Mouse (Mus musculus): ENCODE measurements around the gene Lancl1.

Lancl1 gene

DNA sequence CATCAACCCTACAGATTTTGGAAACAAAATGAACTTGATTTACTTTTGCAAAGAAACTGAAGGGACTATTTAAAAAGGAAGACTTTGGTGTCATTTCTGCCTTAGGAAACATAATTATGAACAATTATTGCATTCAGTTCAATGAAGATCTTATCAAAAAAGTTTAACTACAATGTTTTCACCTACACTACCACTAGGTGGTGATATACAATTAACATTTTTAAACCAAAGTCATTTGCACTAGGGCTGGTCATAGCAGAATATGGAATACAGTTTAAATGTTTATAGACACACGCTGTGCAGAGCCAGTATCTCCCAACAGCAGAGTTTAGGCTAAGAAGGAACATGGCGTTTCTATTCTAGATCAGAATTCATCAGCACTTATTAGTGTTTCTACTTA is 24.5 kb downstream of the Lancl1 start:
- DNase-seq = no peak

DNA sequence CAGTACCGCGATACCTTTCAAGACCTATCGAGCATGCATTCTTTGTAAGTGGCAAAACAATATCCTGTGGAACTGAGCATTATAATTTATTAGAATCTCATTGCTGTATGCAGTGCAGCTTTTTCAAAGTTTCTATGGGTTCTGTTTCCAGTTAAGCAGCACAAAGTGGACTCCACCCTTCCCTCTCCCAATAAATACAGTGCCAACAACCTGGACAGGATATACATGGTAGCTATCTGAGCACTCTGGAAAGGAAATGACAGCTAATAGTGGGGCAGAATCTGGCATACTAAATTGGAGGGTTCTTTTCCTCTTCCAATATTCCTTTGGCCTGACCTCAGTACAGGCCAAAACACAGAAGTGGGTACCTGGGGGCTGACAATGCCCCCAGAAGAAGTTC is 28.2 kb downstream of the Lancl1 start:
- no peak for DNase-seq

DNA sequence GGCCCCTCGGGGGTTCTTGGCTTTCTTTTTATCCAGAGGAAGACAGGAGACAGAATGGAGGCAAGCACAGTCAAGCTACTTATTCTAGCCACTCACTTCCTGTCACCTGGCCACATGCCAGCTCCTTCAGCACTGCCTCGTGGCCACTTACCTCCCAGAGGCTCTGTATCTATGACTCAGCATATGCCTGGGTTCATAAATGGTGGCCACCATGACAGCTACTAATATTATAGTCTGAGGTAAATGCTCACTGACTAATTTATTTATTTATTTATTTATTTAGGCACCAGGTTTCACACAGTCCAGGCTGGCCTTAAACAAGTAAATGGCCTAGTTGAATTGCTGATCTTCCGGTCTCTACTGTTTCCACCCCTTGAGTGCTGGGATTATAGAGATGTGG is 35.0 kb downstream of the Lancl1 start:
- peak; percentile 19 for DNase-seq

DNA sequence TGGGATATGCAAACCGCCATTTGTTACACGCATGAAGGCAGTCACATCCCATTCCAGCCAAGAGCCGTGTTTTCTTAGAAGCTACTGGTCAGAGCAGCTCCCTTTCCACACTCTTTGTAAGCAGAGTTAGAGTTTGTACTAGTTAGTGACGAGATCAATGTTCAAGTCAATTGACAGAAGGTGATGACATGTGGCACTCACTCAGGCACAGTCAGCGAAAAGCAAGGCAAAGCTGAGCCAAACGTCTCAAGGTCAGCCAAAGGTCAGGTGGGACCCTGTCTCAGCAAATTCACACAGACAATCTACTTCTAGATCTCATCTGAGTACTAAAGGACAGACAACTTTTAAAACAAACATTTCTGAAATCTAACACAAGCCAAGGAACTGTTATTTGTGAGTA is 36.4 kb downstream of the Lancl1 start:
- DNase-seq = peak; percentile 15

DNA sequence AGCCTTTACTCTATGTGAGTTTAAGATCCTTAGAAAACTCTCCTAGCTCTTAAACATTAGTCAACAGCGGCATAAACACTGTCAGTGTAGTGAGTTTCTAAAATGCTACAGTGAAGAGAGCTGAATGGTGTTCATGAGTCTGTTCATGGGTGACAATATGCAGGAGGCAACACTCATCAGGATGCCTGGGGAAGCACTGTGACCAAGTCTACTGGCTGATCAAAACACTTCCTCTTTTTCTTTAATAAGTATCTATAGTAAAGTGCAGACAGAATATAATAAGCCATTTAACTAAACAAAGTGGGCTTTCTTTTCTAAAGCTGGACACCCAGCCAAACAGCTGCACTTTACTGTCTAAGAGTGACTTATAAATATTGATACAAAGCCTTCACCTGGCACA is 37.3 kb downstream of the Lancl1 start:
- no peak for DNase-seq

DNA sequence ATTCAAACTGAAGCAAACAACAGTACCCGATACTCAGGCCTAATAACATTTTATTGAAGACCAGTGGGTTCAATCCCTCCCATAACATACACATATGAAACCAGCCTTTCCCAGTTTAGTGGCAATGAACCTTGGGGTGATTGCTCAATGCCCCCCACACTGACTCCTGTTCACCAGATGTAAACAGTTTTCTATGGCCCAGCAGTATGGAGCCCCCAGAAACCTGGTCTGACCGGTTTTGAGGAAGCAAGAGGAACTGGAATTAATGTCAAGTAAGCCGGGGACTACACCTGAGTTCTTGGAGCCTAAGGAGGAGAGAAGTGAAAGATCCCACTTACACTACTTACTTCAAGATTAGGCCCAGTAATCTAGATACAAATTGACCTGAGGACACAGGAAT is 38.2 kb downstream of the Lancl1 start:
- DNase-seq = no peak

DNA sequence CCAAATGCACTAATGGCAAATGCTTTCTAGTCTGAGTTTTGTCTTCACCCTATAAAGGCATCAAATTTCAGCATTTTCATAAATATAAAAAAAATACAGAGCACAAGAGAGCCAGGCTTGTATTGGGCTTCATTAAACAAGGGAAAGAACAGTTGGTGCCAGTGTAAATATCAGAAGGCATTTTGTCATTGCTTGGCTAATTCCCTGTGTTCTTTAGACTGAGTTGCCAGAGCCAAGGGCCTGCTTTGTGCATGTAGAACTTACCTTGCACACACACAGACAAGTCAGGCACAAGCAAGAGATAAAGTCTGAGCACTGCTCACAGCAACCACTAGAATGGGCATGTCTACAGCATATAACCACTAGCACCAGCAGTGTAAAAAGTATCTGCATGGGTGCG is 40.1 kb downstream of the Lancl1 start:
- no peak for DNase-seq

DNA sequence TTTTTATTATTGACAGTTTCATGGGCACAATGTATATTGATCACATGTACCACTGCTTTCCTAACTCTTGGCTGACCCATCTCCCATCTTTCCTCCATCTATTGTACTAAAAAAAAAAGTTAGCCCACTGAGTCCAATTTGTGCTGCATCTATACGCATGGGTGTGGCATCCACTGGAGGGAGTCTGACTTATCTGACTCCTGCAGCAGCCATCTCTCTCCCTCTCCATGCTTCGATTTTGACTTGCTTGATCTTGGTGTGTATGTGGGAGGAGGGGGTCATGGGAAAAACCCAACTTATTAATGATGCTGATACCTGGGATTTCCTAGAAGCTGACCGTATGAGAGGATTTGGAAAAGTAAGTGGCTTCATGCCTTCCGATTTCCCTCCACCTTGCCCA is 40.5 kb downstream of the Lancl1 start:
- no peak for DNase-seq

DNA sequence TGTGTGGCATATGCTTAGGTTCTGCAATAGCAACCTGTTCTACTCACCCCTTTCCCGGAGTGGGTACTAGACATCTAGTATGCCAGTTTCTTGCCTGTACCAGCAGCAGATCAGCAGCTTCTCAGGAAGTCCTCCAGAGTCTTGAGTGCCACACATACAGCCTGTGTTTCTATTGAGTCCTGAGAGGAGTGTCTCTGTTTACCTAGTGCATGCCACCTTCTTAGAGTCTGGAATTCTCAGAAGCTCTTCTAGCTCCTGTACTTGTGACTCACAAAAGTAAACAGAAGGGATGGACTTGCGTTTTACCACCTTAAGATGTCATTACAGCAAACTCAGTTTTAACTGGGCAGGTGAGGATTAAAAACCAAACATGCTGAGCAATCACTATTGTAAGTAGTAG is 41.9 kb downstream of the Lancl1 start:
- no peak for DNase-seq

DNA sequence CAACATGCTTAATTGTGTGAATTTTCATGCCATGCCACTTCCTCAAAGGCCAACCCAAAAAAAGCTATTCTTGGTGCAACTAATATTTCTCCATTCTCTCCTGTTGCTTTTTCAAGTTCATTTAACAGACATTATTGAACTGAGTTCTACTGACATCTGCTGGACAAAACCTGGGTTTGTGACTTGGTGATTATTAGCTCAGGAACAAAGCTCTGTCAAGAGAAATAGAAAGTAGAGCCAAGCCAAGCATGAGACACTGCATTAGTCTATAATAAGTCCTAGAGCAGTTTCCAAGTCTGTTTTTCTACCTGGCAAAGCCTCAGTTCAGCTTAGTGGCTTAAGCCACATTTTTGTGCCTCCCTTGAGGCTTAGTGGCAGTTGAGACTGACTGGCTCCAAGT is 45.9 kb downstream of the Lancl1 start:
- DNase-seq = no peak

DNA sequence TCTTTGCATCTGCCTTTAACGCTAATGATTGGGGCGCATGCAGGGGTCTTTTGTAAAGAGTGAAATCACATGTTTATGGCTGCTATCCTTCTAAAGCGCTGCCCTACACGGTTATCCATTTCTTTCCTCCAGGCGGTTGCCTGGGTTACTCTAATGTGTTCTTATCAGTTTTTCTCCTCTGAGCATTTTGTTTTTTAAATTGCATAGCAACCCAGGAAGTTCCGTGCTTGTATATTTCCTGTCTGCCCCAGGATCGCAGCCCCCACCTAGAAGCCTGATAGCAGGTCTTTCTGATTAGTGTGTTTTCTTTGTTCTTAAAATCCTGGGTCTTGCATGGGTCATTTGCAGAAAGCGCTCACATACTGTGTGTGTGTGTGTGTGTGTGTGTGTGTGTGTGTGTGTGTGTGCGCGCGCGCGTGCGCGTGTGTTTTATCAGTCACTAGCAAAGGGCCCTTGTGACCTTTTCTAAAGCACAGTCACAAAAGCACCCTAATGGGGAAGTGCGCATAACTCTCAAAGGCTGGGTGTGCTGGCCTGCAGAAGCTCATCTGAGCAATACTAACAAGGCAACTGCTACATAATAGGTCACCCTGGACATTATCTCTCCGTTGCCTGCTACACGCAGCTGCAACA is 51.0 kb downstream of the Lancl1 start:
- no peak for DNase-seq

DNA sequence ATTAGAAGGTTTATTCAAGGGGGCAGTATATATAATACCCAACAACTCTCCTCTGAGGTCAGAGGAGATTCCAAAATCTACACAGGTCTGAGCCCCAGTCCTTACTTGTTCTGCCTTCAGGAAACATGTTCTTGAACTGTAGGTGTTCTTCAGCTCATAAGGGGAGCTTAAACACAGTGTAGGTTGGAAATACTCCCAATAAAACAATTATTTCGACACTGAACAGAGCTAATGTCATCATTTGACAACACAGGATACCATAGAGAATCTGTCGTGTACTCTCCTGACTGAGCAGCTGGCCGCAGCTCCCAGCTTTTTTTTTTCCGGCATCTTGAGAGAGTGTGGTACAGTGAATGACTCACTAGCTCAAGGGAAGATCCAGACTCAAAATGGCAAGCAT is 52.8 kb downstream of the Lancl1 start:
- DNase-seq = no peak

DNA sequence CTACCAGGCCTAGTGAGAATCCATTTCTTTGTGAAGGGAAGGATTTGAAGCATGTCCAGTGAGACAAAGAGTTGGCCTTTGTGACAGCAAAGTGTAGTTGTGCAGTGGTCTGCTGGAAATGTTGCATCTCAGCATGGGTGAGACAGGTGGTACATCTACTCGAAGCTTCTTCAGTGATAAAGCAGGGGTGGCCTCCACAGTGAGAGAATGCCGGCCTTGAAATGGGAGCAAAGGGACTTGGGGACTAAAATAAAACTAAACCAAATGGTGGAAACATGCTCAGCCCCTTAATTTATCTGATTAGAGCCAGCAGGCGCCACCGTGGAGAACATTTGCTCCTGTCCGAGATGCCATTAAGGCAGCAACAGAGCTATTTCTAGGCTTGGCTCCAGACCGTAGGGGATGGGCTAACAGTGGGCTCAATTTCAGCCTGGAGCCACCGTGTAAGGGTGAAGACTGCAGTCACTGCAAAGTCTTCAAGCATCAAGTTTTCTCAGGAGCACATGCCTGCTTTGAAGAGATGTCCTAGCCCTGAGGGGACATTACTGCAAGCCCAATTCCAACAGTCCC is 53.5 kb downstream of the Lancl1 start:
- DNase-seq = no peak

DNA sequence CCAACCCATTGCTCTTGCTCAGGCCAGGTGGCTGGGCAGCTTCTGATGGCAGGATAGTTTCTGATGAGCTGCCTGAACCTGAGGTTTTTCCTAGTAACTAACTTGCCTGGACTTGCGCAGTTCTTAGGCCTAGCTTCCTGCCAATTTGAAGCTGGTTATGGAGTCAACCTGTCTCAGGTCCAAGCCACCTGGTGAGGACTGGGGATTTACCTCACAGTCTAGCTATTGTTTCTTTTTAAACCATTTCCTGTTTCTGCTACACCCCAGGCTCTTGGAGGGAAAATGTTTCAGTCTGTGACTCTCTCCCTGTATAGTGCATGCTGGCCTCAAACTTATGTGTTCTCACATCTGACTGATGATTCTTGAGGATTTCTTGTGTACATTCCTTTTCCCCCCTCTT is 58.5 kb downstream of the Lancl1 start:
- no peak for DNase-seq

DNA sequence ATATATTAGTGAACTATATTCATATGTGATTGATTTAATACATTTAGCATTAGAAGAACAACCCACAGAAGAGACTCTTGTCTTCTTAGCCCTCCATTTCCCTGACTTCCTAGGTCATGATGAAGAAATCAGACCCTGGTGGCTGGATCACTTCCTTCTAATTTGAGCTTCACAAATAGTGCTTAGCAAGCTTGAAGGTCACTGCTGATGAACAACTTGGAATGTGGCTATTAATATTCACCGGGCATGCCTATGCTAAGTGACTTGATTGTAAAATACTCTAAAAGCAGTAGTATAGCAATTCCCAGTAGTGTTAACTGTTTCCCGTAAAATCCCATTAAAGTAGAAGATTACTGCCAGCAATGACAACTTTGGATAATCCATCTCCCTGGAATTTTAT is 63.2 kb downstream of the Lancl1 start:
- DNase-seq = no peak

DNA sequence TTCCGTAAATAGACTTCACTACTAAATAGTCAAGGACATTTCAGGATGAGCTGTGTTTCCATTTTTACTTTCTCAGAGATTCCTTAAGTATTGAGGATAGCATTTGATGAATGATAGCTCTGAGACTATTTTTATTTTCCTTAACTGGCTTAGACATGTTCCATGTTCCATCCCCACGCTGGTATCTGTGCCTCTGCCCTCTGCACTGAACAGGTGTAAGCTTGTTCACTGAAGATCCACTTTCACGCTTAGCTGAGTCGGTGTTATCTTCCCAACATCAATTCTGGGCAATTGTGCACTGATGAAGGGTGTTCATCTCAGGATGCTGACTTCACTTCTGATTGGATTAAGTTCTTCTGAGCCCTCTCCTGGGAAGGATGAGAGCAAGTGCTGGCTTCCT is 73.8 kb downstream of the Lancl1 start:
- DNase-seq = no peak

DNA sequence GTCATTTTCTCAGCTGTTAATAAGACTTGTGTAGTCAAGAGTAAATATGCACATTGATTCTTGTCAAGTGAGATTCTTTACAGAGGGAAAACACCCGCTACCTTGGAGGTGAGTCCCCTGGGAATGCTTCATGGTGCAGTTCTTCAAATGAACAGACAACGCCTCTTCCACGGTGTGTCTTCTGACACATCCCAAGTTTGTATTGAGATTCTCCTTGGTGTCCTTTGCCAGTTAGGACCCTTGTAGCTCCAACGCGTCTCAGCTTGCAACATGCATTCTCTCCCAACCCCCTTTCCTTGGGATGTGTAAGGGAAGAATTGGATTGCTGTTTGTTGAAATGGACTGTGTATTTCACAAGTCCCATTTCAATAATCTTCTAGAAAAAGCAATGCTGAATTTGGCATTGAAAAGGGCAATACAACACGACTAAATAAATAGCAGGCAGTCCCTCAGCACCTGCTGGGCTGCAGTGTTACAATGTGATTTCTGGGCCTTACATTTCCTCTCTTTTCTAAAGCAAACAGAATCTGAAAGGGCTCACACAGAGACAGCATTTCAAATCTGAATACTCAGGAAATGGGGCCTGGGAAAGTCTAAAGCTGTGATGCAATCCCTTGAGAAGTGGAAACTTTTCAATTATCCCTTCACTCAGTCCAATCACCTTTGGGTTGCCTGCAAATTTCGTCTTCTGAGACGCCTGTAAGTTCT is 78.0 kb downstream of the Lancl1 start:
- no peak for DNase-seq

DNA sequence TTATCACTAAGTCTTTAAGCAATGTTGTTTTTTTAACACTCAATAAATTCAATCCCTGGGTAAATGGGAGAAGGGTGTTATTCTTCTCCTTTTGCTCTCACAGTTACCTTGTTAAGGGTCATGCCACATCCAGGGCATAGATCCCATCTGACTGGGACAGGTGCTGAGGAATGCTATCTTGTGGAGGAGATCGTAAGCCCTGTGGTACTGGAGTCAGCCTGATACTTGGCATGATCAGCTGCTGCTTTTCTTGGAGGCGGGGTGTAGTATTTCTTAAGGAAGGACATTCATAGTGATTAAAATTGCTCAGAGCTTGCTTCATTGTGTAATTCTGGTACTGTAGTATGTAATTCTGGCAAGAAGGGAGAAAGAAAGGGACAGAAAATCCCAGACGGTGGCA is 81.3 kb downstream of the Lancl1 start:
- no peak for DNase-seq

DNA sequence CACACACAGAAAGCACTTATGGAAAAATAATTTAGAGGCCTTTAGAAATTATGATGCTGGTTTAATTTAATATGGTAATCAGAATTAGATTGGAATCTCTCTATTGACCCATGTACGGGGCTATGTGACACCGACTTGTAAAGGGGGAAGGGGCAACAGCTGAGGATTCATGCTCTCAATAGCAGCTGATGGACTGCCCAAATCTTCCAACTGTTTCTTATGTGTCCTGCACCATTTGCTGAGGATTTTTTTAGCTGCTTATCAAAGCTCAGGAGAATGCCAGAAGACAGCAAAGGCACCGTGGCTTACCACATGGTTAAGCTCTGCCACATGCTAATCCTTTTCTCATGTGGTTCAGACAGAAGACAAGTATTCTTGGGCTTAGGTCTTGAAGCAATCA is 87.6 kb downstream of the Lancl1 start:
- no peak for DNase-seq

Measured in kidney, adult 18-20 months (tissue).